Mouse (Mus musculus) testis, postnatal 14 days (tissue): ENCODE measurements around the gene Xpot.

Source experiments
- DNase-seq: peaks from one replicate; pipeline ENCODE4 v3.0.0; 2021; ENCODE audit warnings: low spot score

Gene Xpot

DNA sequence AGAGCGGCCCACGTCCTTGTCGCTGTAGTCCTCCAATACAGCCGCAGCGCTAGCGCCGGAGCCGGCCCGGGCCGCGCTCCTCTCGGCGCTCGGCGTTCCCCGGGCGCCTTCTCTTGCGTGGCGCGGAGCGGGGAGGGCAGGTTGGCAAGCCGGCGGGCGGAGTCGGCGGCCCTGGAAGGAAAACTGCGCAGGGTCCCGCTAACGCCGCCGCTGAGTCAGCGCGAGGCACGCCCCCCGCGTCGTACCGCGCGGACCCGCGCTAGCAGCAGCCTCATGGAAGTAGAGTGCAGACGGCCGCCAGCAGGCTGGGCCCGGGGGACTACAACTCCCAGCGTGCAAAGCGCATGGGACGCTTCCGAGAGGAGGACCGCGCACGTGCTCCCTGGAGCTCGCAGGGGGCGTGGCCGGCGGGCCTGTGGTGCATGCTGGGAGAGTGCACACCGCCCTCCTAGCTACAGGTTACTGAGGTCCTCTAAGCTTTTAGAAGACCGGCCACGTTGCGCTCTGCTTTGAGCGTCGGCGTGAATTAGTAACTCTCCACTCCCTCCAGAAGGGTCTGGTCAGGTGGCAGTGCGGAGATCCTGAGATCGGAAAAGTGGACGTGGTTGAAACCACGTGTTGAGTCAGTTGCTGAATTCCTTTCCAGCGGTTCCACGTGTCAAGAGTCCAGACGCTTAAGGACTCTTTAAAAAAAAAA, at the start of gene Xpot:
Xpot (minus strand) TSS at position 147 of the 697 bp plus-strand sequence.
- DNase-seq, result peak; percentile 98

DNA sequence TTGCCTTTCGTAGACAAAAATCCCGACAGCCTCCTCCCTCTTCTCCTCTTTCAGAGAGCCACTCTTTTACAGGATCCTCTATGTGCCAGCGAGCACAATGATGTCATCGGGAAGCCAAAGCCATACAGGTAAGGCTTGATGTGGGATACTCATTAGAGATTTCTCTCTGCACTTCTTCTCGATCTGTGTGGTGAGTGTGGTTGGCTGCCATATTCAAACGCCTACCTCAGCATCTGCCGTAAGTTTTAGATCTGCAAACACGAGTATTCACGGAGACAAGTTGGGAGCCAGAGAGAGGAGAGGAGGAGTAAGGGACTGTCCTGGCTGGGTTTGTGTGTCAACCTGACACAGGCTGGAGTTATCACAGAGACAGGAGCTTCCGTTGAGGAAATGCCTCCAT, 43.0 kb upstream of the Xpot start:
- DNase-seq, result no peak

DNA sequence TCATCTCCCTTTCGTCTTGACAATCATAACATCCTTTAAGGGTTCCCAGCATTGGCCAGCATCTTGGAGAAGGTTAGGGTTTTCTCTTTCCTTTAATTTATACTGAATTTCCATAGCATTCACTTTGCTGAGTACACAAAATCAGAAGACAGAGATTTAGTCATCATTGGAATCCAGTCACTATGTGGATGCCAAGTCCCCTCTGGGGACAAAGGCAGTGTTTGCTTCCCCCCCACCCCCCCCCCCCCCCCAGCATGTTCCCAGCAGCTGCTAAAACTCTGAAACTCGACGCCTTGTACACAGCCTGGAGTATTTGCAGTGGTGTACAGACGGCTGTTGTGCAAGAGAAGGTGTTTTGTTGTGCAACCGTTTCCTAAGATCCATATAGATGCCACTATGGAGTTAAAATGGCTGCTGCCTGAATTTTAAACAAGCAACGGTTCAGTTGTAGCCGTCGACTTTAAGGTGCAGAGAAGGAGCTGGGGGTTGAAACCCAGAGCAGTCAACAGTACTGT, 39.6 kb upstream of the Xpot start:
- DNase-seq, result no peak

DNA sequence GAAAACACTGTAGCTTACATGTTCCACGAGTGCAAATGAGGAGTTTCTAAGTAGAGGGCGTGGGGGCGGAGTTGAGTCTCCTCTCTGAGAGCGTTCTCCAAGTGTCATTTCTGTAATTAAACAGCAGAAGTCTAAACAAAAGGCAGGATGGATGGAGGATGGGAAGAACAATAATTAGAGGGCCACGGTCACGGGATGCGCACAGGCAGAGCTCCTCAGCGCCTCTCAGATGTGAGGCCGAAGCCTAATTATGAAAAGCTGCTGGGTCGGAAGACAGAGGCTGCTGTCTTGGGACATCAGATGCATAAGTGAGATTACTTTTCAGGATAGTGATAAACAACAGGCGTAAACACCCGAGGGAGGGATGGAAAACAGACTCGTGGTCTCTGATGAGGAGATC, 37.5 kb upstream of the Xpot start:
- DNase-seq, result no peak

DNA sequence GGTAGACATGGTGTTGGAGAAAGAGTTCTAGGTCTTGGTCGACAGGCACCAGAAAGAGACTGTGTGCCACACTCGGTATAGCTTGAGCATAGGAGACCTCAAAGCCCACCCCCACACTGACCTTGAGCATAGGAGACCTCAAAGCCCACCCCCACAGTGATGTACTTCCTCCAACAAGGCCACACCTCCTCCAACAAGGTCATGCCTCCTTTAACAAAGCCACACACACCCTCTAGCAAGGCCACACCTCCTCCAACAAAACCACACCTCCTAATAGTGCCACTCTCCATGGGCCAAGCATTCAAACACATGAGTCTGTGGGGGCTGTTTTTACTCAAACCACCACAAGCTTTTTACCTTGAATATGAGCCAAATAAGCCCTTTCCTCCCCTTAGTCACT, 36.6 kb upstream of the Xpot start:
- DNase-seq, result no peak

DNA sequence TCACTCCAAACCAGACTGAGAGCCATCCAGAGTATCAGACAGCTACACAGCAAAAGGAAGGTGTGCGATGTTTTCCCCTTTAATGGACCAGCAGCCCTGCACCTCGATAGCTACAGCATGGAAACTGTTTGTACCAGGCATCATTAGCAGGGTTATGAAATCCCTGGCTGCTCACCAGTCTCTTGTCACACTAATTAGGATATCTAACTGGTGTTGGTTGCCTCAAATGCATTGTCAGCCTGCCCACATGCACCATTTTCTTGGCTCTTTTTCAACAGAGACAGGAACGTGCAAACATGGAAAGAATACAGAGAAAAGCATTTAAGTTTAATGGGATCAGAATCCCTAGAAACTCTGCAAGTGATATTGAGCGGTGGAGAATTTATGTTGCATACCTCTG, 29.8 kb upstream of the Xpot start:
- no peak for DNase-seq

DNA sequence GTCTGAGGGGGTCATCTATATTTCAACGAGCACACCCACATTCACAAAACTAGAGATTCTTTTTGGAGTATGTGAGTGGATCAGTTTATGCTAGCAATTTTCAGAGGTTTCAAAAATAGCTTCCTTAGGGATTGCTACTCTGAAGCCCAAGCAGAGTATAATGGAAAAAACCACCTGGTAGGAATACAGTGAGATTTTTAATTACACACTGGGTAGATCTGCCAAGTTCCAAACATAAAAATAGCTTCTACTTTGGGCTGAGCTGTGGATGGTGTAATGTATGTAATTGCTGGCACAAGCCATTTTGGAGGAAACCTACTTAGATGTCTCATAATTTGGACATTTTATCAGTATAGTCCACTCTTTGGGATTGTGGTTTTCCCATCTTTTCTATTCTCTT, 26.9 kb upstream of the Xpot start:
- no peak for DNase-seq

DNA sequence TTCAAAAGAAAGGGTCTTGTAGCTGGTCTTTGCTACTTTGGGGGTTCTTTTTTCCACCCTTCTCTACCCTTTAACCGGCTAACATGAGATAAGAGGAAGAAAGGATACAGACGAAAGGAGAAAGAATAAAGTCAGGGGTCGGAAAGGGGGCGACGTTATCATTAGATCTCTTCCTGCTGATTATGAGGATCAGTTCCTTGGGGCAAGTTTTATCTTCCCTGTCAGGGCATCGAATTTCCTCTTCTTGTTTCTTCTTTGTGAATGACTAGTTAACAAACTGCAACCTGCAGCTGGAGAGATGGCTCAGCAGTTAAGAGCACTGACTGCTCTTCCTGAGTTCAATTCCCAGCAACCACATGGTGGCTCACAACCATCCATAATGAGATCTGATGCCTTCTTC, 20.2 kb upstream of the Xpot start:
- DNase-seq, result no peak

DNA sequence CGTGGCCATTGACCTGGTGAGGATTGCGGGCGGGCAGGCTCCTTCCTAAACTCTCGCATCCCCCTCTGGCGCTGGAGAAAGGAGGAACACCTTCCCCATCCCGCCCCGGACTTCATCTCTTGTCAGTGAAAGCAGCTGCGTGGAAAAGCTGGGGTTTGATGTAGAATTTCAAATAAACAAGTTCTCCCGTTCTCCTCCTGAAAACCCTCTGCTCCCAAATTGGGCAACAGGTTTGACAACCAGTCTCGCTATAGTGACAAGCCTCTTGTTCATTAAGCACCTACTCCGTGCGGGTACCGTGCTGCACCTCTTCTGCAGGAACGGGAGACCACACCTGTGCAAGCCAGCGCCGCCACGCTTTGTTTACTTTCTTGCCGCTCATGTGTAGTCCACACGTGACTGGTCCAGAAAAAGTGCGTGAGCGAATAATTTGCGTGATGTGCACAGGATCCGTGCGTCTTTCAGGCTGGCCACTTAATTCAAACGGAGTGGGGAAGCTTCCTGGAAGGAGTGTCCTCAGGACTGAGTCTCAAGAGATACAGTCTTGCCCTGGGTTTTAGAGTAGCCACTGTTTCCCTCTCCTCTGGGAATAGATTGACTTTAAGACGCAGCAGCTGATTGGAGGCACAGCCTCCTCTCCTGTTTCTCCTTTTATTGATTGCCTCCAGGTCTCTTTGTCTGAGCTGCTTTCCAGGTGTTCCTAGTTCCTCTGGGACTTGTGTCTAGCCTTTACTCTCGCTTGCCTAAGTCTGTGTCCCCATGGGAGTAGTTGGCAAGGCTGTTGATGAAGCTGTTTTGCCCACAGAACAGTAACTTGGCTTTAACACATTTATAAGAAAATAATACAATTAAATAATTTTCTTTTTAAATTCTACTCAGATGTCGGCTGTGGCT, 16.2 kb upstream of the Xpot start:
- peak; percentile 21 for DNase-seq

DNA sequence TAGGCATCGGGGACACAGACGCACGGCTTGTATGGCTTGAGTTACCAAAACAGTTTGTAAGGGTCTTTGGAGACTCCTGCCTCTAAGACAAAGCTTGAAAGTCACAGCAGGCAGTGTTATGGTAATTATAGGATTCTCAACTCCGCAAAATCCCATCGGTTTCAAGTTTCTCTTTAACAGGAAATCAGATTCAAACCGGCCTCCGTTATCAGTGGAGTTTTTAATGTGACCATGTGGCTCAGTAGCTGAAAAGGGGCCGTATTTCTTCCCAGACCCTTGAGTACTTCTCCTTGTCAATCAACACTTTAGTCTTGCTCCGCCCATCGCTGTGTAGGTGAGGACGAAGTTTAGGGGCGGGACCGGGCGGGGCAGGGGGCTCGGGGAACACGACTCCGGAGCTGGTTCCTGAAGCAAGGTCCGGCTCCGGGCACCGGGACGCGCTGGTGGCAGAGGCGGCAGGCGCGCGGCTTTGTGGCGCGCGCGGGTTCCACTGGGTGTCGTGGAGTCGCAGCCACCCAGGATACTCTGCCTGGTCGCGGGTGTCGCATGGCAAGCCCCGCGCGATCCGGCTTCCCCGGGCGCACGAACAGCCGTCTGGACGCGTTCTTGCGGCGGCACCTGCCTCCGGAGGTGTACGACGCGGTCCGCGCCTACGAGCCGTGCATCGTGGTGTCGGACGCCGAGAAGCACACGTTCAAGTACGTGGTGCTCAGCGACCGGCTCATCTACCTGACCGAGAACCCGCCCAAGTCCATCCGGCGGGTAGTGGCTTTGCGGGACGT, 15.3 kb upstream of the Xpot start, which contains the start of gene D930020B18Rik:
D930020B18Rik (plus strand) TSS at position 317 of the 782 bp plus-strand sequence.
- DNase-seq, result no peak

DNA sequence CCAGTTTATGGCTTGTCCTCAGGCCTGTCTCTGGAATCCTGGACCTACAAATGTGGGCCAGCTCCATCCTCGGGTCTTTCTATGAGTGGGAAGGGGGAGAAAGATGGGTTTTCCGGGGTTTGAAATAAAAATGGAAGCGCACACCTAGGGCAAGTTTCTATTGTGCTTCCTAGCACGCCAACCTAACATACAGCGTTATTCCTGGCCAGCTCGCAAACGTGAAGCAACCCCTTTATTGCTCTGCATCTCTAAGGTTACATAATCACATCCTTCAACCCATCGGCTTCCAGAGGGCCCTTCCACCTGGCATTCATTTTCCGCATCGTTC, 14.8 kb upstream of the Xpot start:
- no peak for DNase-seq

DNA sequence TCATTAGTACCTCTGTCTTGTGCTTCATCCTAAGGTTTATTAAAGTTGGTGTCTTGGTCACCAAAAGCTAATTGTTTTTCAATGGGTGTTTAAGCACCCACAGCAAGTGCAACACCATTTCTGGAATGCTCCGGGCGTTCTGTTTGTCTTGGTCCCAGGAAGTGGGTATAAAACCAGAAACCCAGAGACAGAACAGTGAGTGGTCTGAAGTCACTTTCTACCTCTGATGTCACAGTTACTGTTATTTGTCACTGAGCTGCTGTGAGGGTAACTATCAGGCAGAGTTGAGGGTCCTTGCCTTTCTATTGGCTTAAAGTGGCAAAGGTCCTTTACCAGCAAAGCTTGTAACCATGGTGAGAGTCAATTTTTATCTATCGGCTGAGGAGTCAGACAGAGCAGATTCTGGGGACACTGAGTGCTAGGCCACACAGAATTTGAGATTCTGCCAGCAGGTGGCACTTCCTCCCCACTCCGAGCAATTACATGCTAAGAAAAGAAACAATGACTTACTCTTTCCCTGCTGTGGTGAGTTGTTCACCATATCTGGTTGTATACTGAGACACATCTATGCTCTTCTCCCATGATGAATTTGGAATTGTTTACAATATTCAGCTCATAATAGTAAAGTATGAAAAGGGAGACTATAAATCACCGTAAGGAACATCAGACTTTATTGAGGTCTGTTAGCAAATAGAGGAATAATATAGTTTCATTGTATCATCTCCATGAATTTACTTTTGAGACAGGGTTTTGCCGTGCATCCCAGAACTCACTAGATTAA, 14.2 kb upstream of the Xpot start:
- DNase-seq, result no peak

DNA sequence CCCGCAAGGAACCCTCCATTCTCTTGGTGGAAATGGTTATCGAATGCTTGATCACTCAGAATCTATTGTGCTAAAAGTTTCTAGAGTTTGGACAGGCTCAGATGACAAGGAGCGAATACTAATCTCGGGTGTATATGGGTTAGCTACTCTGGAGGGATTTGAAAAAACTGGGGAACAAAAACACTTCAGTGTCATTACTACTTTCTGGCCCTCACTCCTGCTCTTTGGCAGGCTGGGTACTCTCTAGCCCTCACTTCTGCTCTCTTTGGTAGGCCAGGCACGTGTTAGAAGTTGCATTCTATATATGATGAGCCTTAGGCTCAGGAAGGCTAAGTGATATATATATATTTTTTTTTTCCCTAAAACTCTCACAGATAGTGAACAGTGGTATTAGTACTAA, 13.4 kb upstream of the Xpot start:
- DNase-seq, result no peak

DNA sequence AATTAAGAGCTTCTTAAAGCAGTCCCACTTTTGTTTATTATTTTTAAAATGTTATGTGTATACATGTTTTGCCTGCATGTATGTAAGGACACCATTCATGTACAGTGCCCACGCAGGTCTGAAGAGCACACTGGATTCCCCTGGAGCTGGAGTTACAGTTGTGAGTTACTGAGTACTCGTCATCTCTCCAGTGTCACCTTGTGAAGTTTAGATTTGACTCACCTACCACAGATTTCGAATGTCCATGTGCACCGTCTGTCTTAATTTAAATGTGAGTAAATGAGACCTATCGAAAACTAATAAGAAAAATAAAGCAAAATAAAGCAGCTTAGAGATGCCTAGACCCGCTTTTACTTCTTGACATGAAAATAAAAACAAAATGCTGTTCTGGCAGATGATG, 10.1 kb upstream of the Xpot start:
- no peak for DNase-seq

DNA sequence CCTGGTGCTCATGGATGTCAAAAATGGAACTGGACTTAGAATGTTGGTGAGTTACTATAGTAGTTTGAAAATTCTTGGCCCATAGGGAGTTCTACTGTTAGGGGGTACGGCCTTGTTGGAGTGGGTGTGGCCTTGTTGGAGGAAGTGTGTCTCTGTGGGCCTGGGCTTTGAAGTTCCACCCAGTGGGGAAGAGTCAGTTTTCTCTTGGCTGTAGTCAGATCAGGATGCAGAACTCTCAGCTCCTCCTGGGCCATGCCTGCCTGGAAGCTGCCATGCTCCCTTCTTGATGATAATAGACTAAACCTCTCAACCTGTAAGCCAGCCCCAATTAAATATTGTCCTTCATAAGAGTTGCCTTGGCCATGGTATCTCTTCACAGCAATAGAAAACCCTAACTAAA, 8.0 kb upstream of the Xpot start:
- DNase-seq, result no peak

DNA sequence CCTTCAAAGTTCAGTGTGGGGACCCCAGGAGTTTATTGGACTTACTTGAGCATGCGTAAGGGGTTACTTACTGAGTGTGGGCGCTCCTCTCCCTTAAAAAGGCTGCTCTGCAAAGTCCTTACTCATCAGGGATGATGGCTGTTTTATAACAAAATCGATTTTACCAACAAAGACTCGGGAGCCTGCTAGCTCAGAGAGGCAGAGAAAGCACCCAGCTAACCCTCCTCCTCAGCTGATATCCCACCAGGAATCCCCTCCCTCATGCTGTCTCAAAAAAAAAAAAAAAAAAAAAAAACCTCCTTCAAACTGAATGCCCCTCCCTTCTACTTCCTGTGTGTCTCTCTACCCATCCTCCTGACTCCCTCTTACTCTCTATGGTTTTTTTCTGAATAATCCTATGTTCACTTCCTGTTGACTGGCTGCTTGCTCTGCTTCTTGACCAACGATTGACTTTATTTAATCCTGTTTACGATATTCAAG, 2.5 kb upstream of the Xpot start:
- no peak for DNase-seq

DNA sequence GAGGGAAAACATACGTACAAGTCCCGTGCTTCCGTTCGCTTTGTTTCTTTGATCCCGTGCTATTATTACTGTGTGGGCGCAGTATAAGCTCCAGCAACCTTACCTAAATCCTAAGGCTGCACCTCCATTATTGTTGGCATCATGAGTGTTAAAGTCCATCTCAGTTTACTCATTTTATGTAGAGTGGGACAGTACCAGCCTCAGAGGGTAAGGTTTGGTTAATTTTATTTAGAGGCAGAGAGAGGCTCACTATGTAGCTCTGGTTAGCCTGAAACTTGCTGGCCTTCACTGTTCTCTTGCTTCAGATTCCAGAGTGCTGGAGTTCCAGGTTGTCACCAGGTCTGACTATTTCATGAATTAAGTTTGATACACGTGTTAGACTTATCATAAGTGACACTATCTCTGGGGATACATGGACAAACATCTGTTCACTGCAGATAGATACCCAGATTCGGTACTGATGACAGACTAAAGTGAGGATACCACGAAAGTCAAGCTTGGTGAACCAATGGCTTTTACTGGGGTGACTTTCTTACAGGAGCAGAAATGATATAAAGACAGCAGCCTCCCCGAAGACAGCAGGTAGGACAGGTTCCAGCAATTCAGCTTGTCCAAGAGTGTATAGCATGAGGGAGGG, 1.2 kb upstream of the Xpot start:
- DNase-seq, result no peak

DNA sequence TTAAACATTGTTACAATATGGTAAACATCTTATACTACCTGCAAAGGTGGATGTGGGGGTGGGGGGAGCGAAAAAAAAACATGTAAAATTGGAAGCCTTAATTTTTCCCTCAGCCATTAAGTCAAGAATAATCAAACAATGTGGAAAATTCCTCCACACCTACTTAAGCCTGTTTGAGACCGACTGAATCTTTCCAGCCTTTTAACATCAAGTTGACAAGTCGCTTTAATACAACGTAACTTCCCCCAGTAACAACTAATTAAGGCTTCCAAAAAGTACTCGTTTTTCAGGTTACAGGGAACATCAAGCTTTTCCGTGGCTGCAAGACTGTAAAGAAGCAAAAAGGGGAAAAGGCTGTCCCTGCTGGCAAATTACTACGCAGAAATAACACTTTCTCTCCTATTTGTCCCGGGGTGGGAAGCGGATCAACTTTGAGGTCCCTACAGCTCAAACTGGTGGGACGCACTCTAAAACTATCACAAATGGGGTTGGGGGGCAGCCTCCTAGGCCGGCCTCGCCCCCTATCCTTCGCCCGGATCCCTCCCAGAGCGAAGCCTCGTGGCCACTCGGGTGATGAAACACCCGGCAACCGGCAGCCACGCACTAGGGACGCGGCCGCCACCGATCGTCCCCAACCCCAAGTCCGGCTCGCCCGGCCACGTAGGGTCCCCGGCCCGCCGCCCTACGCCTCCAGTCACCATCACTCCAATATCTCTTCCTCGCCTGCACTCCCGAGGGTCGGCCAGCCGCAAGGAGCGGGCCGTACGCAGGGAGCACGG, 536 bp downstream of the Xpot start:
- DNase-seq, result no peak

DNA sequence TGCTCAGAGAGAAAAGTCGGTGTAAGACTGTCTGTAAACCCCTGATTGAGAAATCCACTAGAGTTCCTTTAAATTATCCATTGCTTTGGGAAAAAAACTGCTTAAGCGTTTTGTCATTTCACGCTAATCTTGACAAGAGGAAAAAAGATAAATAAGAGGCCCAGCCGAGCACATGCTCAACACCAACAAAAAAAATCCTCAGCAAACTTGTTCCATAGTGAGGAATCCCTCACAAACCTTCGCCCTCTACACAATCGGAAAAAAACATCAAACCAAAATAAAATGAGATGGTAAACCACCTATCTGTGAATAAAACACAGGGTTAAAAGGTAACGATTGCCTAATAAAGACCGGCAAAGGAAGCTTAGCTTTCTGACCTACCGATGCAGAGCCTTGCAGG, 1.1 kb downstream of the Xpot start:
- no peak for DNase-seq

DNA sequence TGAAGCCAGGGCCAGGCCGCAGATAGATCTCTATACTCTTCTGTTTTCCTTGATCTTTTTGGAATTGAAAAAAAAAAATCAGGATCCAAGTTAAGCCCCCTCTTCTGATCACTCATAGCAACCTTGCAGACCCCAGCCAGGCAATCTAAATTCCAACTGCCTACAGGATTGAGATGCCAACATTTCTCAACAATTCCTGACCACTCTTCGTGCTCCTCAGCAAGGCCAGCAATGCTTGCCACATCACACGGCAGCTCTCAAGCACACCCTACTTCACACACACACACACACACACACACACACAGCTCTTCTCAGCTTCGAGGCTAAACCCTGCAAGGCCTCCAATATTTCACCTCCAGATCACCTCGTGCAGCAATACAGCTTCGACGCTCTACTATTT, 2.5 kb downstream of the Xpot start:
- no peak for DNase-seq
